Mouse (Mus musculus): ENCODE measurements around the gene Iqsec3.

- TF ChIP-seq CTCF (IDR thresholded peaks at IDR 0.05; ENCODE audit: extremely low read depth, insufficient read depth, low read length) (no peak), POLR2A (IDR thresholded peaks at IDR 0.05; ENCODE audit: extremely low read depth, insufficient read depth, low read length) (no peak)
These were observed 143.5 kb downstream of the Iqsec3 start for GRCm38 (mm10) chr6:121329848-121330508.

Data from cortical plate, adult 2 months (tissue).